Mouse (Mus musculus): ENCODE measurements around the gene Arfip1.
A peak's percentile ranks its signal among the peaks of the same experiment; 100 is the strongest.

Gene Arfip1

DNA sequence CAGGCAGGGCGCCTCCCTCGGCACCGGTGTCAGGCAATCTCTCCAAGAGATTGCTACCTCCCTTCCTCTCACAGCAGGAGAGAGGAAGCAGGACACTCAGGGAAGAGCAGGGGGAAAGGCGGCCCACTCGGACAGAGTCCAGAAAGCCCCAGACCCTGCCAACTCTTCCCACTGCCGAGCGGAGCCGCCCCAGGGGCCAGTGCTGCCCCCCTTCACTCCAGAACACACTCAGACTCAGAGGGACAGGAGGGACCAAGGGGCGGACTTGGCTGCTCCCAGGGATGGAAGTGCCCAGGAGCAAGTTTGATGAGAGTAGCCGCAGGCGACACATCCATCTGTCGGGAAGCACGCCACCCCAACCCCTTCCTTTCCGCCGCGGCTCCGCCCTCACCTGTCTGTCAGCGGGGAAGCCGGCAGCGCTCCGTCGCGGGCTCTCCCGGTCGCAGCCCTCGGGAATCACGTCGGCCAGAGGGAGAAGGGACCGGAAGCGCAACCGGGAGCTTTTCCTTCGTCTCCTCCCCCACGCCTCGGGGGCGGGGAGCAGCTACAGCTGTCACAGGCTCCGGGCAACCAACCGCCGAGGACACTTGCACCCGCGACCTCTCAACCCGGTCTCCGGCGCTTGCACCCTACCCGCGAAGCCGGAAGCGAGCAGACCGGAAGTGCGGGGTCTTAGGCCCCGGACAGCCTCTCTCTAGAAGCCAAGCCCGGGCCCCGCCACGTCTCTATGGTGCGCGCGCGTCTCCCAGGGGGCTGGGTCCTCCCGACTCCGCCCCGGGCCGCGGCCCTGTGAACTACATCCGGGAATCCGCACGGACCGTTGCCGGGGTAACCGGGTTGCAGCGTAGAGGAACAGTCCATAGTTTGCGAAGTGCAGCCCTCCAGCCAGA lies at the start of gene Arfip1:
TSS of gene Arfip1 (minus strand) at position 603 of the 890 bp plus-strand sequence.
- peak; percentile 97 for DNase-seq (ENCODE audit: low spot score)

DNA sequence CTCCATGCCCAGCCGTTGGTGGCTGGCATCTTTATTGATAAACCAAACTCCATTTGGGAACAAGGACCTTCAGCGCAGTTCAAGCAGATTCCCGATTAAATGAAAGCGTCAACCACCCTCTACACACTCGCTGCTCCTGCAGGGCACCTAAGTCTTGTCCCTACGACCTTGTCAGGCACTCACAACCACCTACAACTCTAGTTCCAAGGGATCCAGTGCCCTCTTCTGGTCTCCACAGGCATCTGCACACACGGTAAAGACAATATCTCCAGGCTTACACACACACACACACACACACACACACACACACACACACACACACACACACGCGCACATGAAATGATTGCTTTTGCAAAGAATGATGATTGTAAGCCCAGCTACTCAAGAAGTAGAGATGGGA lies 49.2 kb upstream of the Arfip1 start:
- no peak for DNase-seq (ENCODE audit: low spot score)

- no peak for DNase-seq (ENCODE audit: low spot score)
Observed at GRCm38 (mm10) chr3:84622026-84622425, 39.6 kb upstream of the Arfip1 start.

GRCm38 (mm10) chr3:84619725-84620124 lies 37.3 kb upstream of the Arfip1 start:
- no peak for DNase-seq (ENCODE audit: low spot score)

- DNase-seq (ENCODE audit: low spot score), result no peak
Observed at GRCm38 (mm10) chr3:84619056-84619455, 36.6 kb upstream of the Arfip1 start.

DNA sequence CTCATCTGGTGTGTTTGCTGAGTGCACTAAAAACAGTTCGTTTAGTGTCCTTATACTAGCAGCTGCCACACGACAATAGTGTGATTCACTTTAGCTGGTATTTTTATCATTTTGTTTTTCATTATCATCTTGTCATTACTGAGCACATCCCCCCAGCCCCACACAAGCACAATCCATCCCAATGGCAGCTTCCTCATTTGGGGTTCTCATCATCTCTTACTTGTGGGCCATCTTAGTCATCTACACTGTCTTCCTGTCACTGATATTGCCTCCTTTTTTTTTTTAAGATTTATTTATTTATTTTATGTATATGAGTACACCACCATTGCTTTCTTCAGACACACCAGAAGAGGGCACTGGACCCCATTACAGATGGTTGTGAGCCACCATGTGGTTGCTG lies 36.2 kb upstream of the Arfip1 start:
- DNase-seq (ENCODE audit: low spot score), result no peak

DNA sequence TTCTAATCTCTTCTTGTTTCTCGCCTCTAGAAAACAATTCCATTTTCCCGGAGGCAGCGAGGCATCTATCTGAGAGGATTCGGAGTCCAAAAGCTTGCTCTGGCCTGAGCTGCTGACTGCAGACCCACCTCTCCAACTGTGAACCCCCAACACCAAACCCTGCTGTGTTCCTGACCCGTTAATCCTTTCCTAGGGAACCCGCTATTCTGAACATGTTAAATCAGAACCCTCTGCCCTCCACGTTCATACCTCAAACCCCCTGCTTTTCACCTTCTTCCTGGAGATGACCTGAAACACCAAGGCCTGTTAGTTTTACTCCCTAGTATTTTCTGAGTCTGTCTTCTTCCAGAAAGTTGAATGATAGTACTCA lies 33.4 kb upstream of the Arfip1 start:
- no peak for DNase-seq (ENCODE audit: low spot score)

- DNase-seq (ENCODE audit: low spot score), result no peak
Observed at GRCm38 (mm10) chr3:84615050-84615855, 32.8 kb upstream of the Arfip1 start.

DNA sequence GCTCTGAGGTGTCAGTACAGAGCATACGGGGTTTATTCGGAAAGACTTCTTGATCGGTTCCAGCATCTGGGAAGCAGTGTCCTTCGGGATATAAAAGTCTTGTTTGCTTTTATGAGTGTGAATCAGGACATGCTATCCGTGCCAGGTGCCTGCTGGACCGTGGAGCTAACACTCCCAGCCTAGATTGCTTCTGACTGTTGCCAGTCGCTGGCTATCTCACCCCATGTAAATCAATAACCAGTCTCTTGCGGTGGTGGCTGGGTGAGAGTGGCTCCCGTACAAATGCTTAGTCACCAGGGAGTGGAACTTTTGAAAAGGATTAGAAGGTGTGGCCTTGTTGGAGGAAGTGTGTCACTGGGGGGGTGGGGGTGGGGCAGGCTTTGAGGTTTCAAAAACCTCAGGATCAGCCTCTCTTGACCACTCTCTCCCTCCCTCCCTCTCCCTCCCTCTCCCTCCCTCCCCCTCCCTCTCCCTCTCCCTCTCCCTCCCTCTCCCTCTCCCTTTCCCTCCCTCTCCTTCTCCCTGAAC lies 27.8 kb upstream of the Arfip1 start:
- DNase-seq (ENCODE audit: low spot score), result no peak

DNA sequence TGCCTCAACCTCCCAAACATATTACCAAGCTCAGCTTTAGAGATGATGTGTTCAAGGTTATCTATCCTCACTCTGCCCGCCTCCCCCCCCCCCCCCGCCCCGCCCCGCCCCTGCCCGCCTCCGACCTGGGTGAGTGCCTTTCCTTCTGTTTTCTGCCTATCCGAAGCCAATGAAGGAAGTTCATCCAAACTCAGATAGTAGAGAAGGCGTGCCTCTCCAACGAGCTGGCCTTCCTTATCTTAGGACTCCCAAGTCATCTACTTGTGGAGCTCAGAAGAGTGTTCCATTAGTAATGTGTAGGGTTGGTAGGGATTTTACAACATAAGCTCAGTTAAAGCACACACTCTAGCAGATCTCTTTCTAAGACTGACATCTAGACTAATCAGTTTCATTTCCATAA lies 20.8 kb upstream of the Arfip1 start:
- DNase-seq (ENCODE audit: low spot score), result no peak

DNA sequence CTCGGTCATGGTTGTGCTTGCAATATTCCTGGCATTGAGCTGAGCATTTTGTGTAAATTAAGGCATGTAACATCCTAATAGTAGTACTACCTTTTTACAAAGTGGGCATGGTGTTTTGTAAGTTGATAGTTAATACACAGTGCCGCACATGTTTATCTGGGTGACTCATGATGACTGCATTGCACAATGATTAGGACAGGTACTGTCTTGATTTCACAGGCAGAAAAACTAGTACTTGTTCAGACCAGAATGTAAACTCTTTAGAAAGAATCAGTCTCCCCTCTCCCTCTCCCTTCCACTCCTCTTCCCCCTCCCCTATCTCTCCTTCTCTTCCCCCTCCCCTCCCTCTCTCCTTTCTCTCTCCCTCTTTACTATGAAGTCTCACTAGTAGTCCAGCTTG lies 20.3 kb upstream of the Arfip1 start:
- no peak for DNase-seq (ENCODE audit: low spot score)

DNA sequence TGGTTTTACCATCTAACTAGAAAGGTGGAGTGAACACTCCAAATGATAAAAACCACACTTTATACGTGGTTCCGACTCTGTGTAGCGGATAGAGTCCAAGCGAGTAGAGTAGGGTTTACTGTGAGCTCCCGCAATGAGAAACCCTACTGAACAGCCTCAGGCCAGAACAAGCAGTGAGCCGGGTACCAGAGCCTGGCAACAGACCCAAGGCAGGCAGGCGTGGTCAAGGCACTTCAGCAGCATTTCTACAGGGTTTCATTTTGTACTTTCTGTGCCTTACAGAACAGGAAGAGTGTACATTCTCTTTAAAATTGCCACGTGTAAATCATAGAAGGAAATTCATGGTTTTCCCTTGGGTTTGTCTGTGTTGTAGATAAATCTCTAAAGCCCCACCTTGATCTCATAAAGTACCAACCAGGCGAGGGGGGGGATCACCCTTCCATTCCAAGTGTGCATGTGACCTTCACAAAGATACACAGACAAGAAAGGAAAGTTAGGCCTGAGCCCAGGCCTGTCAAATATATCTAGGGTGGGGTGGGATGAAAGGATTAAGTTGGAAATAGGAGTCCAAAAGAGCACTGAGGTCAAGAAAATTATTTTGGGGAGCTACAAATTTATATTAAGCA lies 19.6 kb upstream of the Arfip1 start:
- no peak for DNase-seq (ENCODE audit: low spot score)

GRCm38 (mm10) chr3:84598756-84599155 lies 16.3 kb upstream of the Arfip1 start:
- no peak for DNase-seq (ENCODE audit: low spot score)

DNA sequence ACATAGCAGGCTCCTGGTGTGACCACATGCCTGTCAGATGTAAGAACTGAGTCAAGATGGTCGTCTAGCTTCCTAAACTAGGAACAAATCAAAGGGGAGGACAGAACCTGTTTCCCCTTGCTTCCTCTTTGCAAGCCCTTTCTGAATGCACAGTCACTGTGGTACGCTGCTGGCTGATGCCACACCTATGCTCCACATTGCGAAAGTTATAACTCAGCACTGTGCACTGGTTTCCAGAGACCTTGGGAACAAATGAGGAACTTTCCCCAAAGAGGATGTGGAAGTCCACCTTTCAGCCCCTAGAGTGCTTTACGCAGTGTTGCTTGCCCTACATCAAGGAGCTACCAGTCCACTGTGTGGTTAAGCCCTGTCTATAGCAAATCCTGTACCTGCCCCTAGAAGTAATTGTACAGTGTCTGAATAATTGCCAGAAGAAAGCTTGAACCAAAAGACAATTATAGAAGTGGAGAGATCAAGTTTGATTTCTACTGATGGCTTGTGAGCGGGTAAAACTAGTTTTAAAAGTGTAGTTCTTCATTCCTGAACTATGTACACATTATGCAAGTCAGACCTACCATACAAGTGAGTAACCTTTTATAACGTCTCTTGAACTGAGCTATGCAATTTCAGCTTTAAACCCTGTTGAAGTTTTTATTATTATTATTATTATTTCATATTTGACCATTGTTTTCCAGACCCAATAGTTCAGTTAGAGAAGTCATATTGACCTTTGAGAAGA lies 15.7 kb upstream of the Arfip1 start:
- no peak for DNase-seq (ENCODE audit: low spot score)

DNA sequence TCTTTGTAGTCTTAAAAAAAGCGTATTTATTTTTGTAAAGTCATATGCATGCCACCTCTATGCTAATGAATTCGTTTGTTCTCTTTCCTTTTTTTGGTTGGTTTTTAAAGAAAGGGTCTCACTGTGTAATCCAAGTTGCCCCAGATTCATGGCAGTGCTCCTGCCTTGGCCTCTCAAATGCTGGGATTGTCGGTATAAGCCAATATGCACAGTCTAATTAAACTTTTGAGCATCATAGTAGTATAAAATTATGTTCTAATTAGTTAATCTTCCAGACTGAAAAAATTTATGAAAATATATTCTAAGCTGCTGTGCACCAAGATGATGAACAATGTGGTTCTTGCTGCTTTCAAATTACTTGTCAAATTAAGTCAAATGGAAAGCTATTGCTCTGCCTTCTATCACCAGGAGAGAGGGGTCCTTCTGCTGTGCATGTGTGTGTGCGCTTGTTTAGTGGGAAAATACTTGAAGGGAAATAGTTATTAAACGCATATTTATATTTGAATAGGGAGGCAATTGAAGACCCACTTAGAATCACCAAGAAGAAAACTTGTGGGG lies 13.3 kb upstream of the Arfip1 start:
- no peak for DNase-seq (ENCODE audit: low spot score)

DNA sequence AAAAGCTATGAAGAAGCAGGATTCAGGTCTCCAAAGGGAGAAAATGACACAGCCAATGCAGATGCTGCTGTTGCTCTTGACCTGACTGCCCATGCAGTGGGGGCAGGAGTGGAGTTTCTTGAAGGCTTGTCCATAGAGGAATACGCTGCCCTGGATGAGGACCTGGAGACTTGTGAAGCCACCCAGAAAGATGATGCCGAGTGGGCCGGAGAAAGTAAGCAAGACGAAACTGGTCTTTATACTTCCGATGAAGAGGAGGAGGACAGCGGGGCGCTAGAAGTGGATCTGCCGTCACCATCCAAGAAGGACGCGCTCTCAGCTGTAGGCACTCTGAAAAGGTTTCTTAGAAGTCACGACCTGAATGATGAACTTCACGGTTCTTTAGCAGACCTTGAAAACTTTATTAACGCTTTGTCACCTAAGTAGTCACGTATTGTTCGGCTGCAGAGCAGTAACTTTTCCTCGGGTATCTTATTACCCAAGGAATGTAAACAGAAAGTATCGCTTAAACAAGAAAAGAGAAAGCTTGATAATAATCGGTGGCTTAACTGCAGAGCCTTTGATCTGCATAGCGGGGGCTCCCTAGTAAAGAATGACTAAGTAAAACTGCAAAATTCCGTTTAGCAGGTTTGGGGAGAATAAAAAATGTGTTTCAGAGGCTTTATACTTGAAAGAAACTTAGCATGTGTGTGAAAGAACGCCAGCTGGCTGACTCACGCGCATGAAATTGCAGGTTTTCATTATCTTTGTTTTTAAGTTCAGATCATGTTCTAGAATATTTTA lies 12.7 kb upstream of the Arfip1 start:
- no peak for DNase-seq (ENCODE audit: low spot score)

- no peak for DNase-seq (ENCODE audit: low spot score)
Observed at GRCm38 (mm10) chr3:84593274-84593673, 10.8 kb upstream of the Arfip1 start, which contains the start of gene Tigd4. Gene Tigd4 (plus strand): TSS chr3:84593574.

- DNase-seq (ENCODE audit: low spot score), result no peak
Observed at GRCm38 (mm10) chr3:84586736-84587135, 4.3 kb upstream of the Arfip1 start.

DNA sequence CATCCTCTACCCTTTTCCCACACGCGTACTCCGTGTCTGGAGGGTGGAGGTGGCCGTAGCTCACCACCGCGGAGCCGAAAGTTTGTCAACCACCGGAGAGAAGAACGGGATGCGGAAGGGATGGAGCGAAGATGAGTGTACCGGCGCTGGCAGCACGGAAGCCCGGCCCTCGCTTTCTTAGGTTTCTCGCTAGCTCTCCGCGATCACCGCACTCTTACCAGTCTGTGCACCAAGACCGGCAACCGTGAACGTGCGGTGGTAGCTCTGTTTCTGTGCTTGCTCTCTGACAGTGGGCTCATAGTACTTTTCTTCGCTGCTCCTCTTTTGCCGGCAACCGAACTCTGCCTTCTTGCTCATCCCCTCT lies 470 bp upstream of the Arfip1 start:
- no peak for DNase-seq (ENCODE audit: low spot score)

DNA sequence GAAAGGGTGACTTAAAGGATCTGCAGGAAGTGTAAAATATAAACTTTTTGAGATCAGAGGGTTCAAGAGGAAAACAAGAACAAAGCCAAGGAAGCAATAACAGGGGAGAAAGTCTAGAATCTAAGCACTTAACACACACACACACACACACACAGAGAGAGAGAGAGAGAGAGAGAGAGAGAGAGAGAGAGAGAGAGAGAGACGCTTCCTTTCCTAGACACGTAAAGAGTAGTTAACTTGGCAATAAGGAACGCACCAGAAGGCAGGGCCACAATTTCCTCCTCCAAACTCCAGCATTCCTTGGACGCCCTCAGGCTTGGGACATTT lies 766 bp downstream of the Arfip1 start:
- no peak for DNase-seq (ENCODE audit: low spot score)

- DNase-seq (ENCODE audit: low spot score), result no peak
Observed at GRCm38 (mm10) chr3:84580716-84581115, 1.7 kb downstream of the Arfip1 start.
